Mouse (Mus musculus): ENCODE data around the gene Stard9.

The Stard9 gene

DNA sequence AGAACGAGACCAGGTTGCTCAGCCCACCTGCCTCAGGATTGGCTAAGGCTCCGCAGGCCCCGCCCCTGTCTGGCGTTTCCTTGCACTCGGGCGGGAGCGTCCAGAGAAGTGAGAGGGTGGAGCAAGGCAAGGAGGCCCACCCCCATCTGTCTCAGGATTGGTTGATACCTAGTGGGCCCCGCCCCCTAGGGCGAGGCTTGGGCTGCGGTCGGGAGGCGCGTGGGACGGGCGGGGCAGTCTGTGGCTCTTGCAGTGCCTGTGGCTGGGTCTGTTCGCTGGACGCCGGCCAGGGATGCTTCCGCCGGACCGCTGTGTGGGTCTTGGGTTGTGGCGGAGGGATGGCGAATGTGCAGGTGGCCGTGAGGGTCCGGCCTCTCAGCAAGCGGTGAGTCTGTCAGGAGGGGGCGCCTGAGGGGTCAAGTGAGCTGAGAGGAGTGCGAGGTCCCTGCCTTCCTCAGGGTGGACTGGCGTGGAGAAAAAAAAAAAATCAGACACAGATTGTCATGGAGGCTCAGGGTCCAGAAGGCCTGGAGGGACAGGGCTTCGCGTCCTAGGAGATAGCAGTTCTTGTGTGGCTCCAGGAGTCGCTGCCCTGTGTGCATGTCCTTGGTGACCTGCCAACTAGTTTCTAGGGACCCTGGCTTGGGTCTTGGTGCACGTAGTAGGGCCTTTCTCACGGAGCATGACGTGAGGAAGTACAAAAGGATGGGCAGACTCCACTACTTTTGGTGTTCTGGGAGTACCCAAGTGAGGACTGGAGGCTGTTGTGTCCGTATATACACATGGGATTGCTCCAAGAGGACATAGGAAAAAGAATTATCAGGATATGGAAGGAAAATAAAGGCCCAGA, at the start of gene Stard9:
Stard9 (plus strand) TSS at position 236 of the 850 bp plus-strand sequence.
- DNase-seq (ENCODE audit: low read depth, low spot score) = peak; percentile 92

DNA sequence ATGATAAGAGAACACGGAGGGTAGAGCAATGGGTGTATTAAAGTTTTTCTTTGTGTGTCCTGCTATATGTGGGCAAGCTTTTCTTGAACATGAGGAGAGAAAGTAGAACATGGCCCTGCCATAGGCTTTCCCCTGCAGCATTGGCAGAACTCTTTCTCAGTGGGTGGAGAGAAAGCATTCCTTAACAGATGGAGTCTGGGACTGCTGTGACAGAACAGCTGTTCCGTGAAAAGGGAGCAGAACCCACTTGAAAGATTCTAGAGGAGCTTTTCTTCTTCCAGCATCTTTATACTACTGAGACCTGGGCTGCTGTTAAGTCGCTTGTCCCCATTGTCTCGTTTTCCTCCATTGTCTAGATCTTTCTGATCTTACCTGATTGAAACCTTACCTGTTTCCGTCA, 39.2 kb upstream of the Stard9 start:
- DNase-seq (ENCODE audit: low read depth, low spot score) = no peak

DNA sequence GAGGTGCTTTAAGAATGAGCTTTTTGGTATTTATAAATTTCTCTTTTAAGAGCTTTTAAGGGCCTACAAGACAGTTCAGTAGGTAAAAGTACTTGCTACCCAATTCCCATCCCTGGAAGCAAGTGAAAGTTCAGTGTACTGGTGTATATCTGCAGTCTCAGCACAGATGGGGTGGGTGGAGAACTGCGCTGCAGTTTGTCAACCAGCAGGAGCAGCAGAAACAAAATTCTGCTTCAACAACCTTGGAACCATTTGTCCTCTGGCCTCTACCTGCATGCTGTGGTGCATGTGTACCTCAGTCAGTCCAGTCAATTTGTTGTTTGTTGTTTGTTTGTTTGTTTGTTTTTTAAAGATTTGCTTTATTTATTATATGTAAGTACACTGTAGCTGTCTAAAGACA, 36.7 kb upstream of the Stard9 start:
- no peak for DNase-seq (ENCODE audit: low read depth, low spot score)

DNA sequence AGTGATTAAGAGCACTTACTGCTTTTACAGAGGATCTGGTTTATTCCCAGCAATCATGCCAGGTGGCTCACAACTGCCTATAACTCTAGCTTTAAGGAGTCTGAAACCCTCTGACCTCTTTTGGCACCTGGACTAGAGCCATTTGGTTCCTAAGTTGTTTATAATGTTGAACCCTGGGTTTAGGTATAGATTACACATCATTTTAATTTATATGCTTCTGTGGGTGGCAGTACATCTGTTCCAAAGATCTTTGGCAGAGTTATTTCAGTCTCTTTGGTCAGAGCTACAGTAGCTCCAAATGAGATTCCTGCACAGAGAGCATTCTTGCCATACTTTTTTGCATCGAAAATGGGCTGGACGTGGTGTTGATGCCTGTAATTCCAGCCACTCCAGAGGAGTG, 31.2 kb upstream of the Stard9 start:
- DNase-seq (ENCODE audit: low read depth, low spot score) = no peak

DNA sequence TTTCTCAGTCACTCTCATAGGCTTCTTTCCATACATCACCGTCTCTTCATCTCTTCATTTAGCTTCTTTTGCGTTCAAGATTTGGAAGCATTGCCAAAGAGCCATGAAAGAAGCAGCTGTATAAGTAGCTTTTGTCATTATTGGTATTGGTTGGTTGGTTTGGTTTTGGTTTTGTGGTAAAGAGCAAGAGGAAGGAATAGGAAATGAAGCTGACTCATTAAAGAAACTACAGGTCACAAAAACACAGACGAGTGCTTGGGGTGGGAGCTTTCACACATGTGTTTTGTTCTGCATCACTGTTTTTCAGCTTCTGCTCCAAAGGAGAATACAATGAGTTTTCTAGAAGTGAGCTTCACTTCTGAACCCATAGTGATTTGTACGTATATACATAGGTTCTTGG, 29.4 kb upstream of the Stard9 start:
- no peak for DNase-seq (ENCODE audit: low read depth, low spot score)

DNA sequence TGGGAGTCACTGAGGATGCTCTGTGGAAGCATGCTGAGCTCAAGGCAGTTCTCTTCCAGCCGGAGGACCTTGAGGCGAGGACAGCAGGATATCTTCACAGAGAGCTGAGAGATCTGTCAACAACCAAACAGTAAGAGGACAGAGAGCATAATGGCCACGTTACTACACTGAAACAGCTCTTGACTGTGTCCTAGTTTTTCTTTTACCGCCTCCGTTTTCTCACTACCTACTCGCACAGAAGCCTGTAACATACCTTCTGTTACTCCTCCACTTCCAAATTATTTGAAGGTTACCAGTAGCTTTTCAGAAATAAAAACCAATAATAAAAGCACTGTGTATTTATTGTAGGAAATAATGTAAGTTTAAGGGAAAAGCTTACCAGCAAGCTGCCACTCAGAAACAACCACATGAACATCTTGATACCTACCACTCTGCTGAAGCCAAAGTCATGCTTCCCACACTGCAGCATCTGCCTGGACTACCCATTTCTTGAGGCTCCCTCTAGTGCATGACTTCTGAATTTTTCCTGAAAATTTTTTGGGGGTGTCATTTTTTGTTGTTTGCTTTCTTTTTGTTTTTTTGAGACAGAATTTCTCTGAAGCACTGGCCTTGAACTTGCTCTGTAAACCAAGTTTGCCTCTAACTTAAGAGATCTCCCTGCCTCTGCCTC, 22.8 kb upstream of the Stard9 start:
- DNase-seq (ENCODE audit: low read depth, low spot score) = no peak

DNA sequence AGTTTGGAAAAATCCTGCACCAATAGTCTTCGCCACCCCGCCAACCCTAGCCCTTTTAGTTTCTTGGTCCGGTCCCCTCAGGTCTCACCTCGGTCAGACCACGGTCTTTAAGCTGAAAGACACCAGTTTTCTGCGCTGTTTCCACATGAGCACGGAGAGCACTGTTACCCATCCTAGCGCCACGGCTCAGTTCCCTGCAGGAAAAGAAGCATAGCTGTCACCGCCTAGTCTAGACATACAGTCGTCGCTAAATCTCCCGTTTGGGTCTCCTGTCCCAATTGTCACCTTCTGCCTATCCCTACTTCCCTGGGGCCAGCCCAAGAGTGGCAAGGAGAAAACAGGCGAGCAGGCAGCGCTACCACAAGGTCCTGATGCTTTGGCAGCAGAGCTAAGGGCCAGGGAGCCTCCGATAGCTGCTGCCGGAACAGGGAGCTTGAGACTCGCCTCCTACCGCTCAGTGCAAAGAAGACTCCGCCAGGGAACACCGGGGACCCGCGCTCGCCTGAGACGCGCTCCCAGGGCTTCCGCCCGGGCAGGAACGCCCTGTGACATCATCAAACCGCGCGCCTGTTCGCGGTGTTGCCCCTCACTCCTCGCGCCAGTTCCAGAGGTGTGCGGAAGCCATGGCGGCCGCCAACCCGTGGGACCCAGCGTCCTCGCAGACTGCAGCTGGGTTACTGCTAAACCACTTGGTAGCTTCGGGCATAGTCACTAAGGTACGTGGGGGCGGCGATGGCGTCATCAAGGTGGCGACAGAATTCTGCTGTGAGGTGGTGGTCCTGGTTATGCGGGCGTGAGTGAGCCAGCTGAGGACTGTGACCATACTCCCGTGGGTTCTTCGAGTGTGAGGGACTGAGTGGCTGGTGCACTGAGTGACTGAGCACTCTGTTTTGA, 19.8 kb upstream of the Stard9 start, which contains the start of the genes Haus2 and Lrrc57:
Haus2 (plus strand) TSS at position 554 of the 894 bp plus-strand sequence.
Lrrc57 (minus strand) TSS at position 691 of the 894 bp plus-strand sequence.
- peak; percentile 73 for DNase-seq (ENCODE audit: low read depth, low spot score)

DNA sequence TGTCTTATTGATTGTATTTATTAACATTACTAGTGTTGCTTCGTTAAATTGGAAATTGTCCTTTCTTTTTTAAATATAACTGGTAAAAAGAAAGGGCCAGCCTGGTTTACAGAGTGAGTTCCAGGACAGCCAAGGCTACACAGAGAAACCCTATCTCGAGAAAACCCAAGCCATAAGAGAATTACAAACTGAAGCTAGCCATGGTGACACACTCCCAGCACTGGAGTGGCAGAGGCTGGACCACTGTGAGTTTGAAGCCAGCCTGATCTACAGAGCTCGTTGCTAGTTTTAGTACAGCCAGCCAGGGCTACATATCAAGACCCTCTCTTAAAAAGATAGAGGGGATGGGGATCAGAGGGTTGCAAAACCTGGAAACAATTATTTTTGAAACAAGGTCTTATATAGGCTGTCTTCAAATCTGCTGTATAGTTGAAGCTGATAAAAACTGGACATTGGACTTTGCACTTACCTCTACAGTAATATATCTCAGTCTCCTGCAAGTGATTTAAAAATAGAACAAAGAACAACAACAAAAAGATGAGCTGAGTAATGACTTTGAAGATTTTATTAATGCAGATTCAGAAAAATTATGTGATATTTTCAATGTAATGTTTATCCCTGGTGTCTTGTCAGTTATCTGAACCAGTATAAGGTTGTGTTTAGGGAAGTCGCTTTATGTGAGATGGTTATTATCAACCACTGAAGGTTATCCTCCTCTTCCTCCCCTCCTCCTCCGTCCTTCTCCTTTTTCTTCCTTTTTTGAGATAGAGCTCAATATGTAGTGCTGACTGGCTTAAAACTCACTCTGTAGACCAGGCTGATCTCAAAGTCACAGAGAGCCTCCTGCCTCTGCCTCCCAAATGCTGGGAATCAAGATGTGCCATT, 12.4 kb upstream of the Stard9 start:
- DNase-seq (ENCODE audit: low read depth, low spot score) = no peak

DNA sequence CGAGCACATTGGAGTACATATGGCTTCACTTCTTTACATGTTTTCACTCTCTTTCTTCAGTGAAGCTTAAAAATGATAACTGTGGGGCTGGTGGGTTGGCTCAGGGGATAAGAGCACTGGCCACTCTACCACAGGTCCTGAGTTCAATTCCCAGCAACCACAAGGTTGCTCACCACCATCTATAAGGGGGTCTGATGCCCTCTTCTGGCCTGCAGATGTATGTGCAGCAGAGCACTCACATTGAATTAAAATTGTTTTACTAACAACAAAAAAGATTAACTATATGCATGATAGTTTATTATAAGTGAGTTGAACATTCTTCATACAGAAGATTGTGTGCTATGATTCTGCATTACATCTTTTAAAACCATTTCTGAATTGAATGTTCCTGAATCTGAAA, 9.4 kb upstream of the Stard9 start:
- no peak for DNase-seq (ENCODE audit: low read depth, low spot score)

DNA sequence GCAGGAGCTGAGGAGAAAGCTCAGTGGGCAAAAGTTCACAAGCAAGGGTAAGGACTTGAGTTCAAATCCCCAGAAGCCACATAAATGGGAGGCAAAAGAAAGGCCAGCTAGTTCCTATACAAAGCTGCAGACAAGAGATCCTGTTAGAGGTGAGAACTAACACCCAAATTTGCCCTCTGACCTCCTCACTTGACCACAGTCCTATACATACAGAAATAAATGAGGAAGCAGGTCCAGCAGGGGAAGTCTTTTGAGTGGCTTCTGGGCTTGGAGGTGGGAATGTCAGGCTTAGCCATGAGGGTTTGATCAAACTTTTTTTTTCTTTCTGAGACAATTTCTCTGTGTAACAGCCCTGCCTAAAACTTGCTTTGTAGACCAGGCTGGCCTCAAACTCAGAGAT, 6.0 kb upstream of the Stard9 start:
- no peak for DNase-seq (ENCODE audit: low read depth, low spot score)

DNA sequence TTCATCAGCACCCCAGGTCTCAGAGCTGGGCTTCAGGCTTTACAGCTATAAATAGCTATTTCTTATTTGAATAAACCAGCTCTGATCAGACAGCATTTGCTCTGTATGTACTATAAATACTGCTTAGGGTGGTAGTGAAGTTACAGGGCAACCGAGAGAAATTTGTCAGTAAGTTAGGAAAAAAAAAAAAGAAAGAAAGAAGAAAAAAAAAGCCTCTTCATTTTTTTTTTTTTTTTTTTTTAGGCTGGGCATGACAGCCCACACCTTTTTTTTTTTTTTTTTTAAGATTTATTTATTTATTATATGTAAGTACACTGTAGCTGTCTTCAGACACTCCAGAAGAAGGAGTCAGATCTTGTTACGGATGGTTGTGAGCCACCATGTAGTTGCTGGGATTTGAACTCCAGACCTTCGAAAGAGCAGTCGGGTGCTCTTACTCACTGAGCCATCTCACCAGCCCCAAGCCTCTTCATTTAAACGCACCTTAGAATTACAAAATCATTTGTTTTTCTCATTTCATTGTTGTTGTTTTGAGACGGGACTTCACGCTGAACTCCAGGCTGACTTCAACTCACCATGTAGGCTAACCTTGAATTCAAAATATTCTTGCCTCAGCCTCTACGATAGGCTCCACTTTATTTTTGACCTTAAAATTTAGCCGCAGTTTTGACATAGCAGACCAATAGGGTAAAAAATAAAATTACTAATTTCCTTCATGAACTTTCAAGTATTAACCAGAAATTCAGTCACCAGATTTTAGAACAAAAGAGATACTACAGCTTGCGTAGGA, 650 bp upstream of the Stard9 start:
- DNase-seq (ENCODE audit: low read depth, low spot score) = no peak

DNA sequence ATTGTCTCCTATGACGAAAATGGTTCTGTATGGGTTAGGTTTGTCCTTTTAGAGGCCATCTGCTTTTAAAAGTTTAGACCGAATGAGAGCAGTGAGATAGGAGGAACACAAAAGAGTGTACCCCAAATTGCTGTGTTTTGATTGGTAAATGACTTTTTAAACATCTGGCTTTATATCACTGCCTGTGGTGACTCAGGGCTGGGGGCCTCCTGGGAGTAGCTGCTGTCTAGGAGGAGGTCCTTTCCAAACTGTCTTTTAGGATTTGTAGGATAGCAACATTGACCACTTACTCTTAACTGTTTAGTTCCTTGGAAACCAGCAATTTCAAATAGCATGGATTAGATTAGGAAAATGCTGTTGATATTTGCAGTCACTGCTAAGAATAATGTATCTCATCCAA, 1.3 kb downstream of the Stard9 start:
- DNase-seq (ENCODE audit: low read depth, low spot score) = no peak

DNA sequence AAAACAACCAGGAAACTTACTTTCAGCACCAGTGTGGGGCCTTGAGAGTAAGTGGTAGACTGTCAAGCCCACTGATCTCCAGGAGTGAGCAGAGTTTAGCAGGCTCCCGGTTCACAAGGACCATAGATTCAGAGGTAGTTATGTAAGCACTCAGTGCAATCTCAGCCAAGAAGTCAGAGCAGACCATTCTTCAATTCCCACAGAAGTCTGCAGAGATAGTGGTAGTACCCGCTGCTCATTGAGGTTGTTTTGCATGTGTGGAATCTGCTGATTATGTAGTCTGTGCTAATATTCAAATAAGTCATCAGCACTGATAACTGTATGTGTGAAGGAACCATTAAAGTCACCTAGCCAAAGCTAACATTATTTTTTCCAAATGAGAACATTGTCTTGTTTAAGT, 1.7 kb downstream of the Stard9 start:
- DNase-seq (ENCODE audit: low read depth, low spot score) = no peak

DNA sequence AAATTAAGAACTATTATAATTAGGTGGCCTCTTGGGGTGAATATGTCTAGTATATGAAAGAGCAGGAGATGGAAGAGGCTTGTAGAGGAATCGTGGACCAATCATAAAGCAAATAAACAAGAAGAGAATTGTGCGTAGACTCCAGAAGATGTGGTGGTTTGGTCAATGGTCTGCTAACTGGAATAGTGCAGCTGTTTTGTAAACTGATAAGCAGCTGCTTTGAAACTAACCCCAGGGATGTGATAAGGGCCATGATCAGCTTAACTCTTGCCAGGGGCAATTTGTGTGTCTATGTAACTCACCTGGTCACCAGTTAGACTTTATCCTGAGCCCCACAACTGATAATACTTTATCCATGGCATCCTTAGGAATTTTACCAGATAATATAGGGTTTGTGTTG, 2.6 kb downstream of the Stard9 start:
- no peak for DNase-seq (ENCODE audit: low read depth, low spot score)

DNA sequence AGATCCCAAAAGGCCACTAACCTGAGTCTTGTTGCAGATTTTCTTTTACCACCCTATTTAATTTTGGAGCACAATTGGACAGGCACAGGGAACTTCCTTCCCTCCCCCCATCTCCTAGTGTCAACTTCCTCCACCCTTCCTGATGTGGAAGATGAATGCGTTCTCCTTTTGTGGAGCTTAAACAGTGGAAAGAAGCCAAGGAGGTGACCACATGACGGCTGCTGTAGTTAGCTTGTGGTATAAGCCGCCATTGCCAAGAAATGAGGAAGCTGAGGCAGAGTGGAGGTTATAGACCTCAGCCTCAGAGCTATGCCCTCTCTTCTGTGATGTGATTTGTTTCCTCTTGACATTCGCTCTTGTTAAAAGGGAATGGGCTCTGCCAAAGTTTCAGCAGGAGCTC, 3.0 kb downstream of the Stard9 start:
- no peak for DNase-seq (ENCODE audit: low read depth, low spot score)

DNA sequence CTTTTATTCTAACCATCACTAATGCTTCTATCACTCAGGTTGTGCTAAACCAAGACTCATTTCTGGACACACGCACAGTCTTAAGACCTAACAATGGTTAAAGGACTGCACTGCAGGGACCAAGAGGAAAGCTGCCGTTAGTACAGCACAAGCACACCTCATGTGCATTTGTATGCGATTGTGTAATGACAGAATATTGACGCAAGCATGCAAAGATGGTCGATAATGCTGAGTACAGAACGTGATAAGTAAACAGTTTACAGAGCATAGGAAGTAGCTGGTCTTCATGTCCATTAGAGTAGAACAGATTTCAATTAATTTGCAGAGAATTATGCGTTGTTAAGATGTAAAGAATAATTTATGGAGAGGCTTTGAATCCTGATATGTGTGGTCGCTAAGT, 11.9 kb downstream of the Stard9 start:
- no peak for DNase-seq (ENCODE audit: low read depth, low spot score)

DNA sequence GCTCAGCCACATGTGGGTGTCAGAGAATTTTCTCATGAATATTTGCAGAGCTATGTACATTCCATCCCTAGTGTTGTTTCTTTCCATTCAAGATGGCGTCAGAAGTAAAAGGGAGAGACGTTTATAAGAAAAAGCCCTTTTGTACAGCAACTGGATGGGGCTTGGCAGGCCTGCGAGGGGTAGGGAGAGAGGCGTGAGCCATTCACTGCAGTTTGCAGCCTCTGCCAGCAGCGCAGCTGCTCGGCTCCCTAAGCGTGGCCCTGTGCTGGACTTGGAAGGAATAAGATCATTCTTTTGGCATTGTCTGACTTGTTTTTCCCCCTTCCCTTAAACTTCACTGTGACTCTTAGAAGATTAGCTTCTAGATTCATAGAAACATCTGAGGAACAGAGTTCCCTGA, 14.9 kb downstream of the Stard9 start:
- DNase-seq (ENCODE audit: low read depth, low spot score) = no peak

DNA sequence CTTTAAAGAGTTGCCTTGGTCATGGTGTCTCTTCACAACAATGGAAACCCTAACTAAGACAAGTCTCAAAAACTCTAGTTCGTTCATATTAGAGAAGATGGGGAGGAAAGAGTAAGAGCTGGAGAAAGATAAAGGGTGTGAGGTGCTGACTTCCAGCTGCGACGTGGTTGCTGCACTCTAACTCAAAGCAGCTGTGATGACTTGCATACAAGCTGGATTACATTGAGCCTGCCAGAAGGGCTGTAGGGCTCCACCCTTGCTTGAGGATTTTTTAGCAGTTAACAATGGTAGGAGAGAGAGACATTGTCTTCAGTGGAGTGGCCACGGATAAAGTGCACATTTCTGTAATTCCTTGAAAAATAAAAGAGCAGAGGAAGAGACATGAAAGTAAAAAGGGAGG, 17.9 kb downstream of the Stard9 start:
- no peak for DNase-seq (ENCODE audit: low read depth, low spot score)

DNA sequence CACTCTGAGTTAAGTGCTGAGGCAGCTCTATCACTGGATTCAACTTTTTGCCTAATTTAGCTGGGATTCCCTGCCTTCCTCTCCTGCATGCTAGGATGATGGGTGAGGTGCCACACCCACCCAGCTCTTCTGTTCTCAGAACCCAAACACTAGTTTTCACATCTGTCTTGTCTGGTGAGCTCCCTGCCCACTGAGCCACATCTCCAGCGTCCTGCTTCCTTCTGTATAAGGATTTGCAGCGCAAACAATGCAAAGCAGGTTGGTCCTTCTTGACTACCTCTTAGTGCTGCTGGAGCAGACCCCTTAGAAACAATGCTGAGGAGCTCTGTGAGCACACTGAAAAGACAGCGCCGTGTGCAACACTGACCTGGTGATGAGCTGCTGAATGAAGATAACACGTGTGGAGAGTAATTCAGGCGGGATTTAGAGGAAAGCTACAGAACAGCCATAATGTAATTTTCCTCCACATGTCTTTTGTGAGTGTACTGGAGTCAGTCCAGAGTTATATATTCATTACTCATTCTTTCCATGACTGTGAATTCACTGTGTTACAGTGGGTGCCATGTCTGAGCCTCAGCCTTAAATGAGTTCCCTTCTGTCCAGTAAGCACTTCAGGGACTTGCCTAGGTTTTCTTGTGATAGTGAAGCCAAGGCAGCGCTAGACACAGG, 23.5 kb downstream of the Stard9 start:
- DNase-seq (ENCODE audit: low read depth, low spot score) = no peak

DNA sequence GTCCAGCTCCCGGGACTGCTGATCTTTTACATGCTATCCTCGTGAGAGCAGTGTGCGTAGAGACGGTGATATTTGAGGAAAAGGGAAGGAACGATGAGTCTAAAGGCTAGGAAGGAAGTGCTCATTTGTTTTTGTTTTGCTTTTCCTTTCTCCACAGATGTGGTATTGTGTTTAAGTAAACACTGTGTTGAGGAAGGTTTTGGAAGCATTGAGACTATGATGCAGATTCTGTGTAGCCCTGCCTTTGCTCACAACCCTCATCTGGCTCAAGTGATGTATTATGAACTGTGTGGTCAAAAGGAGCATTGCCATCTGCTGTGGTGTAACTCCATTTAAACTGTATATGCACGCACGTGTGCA, 24.0 kb downstream of the Stard9 start:
- no peak for DNase-seq (ENCODE audit: low read depth, low spot score)
